Mouse (Mus musculus) adrenal gland, adult (tissue): ENCODE measurements at regions not wholly inside any gene's neighbourhood (a gene's known extent, or its start where the extent isn't known, plus 50 kb on each side); places are given as distances from the start of the nearest gene placed in this dataset.

Experiments
- DNase-seq, 2 experiments: peaks; one replicate each; pipeline ENCODE4 v3.0.0; 2022 to 2023; ENCODE audit warnings: low spot score in 1 of 2; ENCODE audit not compliant: inconsistent age in 2 of 2

DNA sequence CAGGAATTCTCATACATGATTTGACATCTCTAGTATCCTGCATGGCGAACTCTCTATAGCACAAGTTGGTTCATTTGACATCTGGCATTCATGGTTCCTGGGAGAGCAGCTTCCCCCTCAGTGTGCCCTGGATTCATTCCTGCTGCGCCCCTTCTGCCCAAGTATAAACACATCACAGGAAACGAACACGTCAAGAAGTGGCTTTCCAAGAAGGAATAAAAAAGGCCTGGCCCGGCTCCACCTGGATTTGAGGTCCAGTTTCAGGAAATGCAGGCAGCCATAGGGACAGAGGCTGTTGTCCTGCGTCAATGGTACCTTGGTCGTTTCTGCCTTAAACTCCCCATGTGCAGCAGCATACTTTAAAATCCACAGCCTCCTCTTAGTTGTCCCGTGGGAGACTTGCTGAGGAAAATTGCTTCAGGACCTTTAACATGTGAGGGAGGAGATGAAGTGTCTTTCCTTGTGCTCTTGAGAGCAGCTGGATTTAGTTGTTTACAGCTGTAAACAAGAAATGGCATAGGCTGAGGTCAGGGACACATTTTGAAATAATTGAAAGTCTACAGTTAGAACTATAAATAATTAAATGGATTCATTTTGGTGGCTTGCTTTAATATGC lies 226.9 kb upstream of the Nr2f1 start:
- DNase-seq, result no peak

DNA sequence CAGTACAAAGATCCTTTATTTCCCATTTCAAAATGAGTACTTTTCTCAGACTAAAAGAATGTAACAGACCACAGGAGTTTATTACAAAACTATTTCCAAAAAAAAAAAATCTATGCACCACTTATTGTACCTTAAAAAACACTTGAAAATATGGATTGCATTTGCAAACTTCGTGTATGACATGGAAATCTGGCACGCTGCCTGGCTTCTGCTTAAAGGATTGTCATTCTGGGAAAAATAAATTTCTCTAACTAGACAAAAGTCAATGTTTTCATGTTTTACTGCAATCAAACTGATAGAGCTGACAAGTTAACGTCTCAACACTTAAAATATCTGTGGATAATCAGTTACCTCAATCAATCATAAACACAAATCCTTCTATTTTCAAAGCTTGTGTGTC lies 205.5 kb upstream of the Nr2f1 start:
- peak in 1 of 2 experiments; percentile 38 for DNase-seq

DNA sequence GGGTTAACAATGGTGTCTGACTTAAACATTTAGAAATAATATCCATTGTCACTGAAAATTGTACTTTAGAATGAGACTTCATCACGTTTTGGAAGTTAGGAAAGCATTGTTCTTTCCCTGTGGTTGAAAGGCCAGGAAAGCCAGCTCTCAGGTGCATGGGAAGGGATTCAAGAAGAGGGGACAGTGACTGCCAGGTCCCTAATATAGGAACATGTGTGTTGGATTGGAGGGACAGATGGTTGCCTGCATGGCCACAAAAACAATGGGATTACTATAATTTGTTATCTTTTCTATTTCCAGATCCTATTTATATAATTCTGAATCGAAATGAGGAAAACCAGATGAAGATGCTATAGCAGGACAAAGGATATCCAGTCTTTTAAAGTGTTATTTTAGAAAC lies 184.2 kb upstream of the Nr2f1 start:
- DNase-seq, result no peak

DNA sequence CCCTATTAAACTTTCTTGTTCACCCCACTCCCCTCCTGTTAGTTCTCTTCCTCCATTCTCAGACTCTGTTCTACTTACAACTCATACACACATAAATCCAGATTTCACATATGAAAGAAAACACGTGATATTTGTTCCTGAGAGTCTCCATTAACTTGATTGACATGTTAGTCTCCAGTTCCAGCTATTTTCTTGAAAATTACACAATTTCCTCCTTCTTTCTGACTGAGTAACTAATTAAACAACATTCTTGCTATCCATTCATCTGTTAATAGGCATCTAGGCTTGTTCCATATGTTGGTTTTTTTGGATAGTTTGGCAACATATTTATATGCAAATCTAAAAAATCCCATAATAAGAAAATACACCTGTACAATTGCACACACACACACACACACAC lies 161.7 kb upstream of the Nr2f1 start:
- DNase-seq, result no peak

DNA sequence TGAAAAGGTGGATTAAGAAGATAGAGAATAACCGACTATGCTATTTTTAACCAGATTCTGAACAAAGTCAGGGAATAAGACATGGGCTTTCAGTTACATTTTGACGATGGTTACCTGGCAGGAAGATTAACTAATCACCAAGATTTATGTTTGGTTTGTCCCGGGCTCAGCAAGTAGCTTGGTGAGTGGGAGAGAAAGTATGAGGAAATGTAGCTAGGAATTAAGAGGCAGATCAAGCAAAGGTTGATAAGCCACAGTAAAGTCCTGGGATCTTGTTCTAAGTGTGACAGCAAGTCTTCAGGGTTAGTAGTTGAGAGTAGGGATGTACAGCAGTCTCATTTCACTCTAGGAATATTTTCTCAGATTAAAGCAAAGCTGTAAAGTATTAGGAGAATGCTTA lies 149.3 kb upstream of the Nr2f1 start:
- no peak for DNase-seq

GRCm38 (mm10) chr13:78324443-78325206 lies 125.1 kb upstream of the Nr2f1 start:
- no peak for DNase-seq

DNA sequence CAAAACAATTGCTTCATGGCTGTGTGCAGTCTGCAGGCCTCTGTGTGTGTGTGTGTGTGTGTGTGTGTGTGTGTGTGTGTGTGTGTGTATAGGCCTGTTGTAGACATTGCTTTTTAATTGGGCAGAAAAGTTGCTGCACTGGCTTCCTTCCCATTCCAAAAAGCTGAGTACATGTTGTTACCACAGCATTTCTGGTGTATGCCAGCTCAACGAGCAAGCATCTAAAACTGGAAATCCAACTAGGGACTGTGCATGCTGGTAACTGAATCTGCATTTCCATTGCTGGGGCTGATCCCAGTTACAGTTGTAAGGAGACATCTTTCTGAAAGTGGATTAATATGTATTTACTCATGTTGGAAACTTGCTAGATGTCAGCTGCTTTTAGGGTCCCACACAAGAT lies 123.6 kb upstream of the Nr2f1 start:
- no peak for DNase-seq

DNA sequence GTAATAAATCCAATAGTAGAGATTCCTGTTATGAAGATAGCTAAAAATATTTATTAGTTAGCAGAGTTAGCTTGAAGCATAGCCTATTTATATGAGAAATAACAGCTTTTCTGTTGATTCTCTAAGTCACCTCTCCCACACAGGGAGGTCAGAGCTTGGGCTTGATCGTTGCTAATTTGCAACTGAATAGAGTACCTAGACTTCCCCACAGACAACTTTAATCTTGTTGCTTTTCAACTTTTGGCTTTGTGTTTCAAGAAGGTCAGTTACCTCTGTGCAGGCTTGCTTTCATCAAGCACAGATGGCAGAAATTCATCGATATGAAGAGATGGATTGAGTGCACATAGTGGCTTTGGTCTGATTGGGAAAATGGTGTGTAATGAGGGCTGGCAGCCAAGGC lies 118.9 kb upstream of the Nr2f1 start:
- no peak for DNase-seq

DNA sequence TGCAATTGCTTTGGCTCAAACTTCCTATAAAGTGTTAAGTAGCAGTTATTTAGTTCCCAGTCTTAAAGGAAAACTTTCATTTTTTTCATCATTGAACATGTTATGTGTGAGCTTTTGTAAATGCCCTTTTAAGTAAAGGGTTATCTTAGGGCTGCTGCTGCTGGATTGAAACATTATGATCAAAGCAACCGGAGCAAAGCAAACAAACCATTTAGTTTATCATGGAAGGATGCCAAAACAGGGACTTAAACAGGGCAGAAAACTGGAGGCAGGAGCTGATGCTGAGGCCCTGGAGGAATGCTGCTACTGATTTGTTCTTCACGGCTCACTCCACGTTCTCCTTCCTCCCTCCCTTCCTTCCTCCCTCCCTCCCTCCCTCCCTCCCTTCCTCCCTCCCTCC lies 111.3 kb upstream of the Nr2f1 start:
- no peak for DNase-seq
